Mouse (Mus musculus): ENCODE data around the gene N4bp1. TPM values are rescaled to one million over a fixed set of nuclear protein-coding genes. Genes with fewer than 3 reads are reported as not detected.

N4bp1 gene
- polyA plus RNA-seq, 1 experiment from 2014 or later: 9.7 TPM

DNA sequence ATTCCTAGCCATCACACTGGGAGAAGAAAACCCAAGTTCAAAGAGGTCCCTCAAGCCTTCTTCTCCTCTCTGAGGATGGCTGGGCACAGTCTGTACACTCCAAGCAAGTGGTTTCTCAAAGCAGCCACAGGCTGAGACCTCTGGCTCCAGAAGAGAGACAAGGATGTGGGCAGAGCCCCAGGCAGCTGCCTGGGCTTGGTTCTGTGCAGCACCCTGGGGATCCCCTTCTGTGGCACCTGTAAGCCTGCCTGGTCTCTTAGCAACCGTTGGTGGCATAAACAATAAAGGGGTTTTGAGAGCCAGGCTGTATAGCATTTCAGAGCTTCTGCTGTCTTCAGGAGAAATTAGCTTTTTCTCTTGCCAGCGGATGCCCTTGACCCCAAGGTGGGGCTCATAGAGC, 87.4 kb downstream of the N4bp1 start:
- H3K4me1 ChIP-seq: no peaks in the 10 kb centered on the region
- H3K27me3 ChIP-seq (ENCODE audit: low read depth, poor library complexity, severe bottlenecking): no peaks in the 10 kb centered on the region
- H3K4me3 ChIP-seq: no peak overlapping the region
- H3K9me3 ChIP-seq (replicated peaks): no peaks in the 10 kb centered on the region
- no peak overlapping the region for H3K27ac ChIP-seq (replicated peaks)
- WGBS: 87% methylated on average over 2 of the region's 2 CpGs
- H3K36me3 ChIP-seq: no peaks in the 10 kb centered on the region
- no peak for DNase-seq (ENCODE audit: low spot score)

DNA sequence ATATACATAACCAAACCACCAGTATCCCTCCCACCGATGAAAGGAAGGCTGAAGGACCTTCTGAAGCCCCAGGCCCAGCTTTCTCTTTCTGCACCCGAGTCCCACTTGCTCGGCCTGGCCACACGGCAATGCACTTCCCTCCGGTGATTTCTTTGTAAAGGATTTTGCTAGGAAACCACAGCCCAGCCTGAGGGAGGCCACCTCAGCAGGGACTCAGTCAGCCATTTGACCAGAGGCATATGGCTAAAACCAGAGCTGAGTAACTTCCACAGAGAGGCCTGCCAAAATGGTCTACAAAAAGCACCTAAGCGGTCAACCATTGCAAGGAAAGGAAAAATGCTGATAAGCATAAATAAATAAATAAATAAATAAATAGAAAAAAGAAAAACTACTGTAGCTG, 90.3 kb downstream of the N4bp1 start:
- 46% methylated on average over 6 of the region's 6 CpGs for WGBS
- H3K27me3 ChIP-seq (ENCODE audit: low read depth, poor library complexity, severe bottlenecking): no peaks in the 10 kb centered on the region
- H3K36me3 ChIP-seq: no peaks in the 10 kb centered on the region
- H3K9me3 ChIP-seq (replicated peaks): no peaks in the 10 kb centered on the region
- no peak overlapping the region for H3K4me3 ChIP-seq
- no peak for DNase-seq (ENCODE audit: low spot score)
- no peak overlapping the region for H3K27ac ChIP-seq (replicated peaks)
- peaks cover 17% of the 10 kb centered on the region for H3K4me1 ChIP-seq

GRCm38 (mm10) chr8:86791542-86791941, 93.5 kb downstream of the N4bp1 start:
- Histone ChIP-seq H3K4me1 (peaks cover 25% of the 10 kb centered on the region), H3K36me3 (no peaks in the 10 kb centered on the region), H3K27me3 (ENCODE audit: low read depth, poor library complexity, severe bottlenecking) (no peaks in the 10 kb centered on the region), H3K4me3 (no peak overlapping the region), H3K27ac (replicated peaks) (no peak overlapping the region), H3K9me3 (replicated peaks) (no peaks in the 10 kb centered on the region)
- 68% methylated on average over 6 of the region's 6 CpGs for WGBS
- no peak for DNase-seq (ENCODE audit: low spot score)

GRCm38 (mm10) chr8:86789576-86789975, 95.5 kb downstream of the N4bp1 start:
- Histone ChIP-seq H3K27ac (replicated peaks) (no peak overlapping the region), H3K9me3 (replicated peaks) (no peaks in the 10 kb centered on the region), H3K4me1 (peaks cover 25% of the 10 kb centered on the region), H3K27me3 (ENCODE audit: low read depth, poor library complexity, severe bottlenecking) (no peaks in the 10 kb centered on the region), H3K36me3 (no peaks in the 10 kb centered on the region), H3K4me3 (no peak overlapping the region)
- no peak for DNase-seq (ENCODE audit: low spot score)
- WGBS: 97% methylated on average over 1 of the region's 1 CpGs

DNA sequence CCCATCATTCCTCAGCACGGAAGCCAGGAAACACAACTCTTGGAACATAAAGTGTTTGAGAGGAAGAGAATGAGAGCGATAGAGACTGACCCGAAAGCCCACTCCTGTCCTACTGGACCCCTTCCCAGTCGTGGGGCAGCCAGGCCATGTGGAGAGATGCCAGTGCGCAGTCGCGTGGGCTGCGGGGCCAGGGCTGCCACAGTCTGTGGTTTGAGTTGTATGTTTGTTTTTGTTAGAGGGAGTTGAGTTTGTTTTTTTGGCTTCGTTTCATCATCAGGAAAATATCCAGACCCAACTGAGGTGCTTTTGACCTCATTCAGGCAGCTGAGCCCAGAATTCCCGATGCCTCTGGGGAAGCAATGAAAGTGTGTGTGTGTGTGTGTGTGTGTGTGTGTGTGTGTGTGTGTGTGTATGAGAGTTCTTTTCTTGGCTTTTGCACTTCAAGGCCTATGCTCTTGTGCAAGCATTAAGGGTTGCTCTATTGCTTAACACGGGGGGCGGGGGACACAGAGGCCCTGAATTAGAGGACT, 97.1 kb downstream of the N4bp1 start:
- 84% methylated on average over 12 of the region's 12 CpGs for WGBS
- Histone ChIP-seq H3K4me3 (no peak overlapping the region), H3K27me3 (ENCODE audit: low read depth, poor library complexity, severe bottlenecking) (no peaks in the 10 kb centered on the region), H3K36me3 (no peaks in the 10 kb centered on the region), H3K4me1 (peaks cover 25% of the 10 kb centered on the region), H3K27ac (replicated peaks) (no peak overlapping the region), H3K9me3 (replicated peaks) (no peaks in the 10 kb centered on the region)
- DNase-seq (ENCODE audit: low spot score): no peak

- Histone ChIP-seq H3K4me1 (peaks cover 20% of the 10 kb centered on the region), H3K36me3 (no peaks in the 10 kb centered on the region), H3K27me3 (ENCODE audit: low read depth, poor library complexity, severe bottlenecking) (no peaks in the 10 kb centered on the region), H3K9me3 (replicated peaks) (no peaks in the 10 kb centered on the region), H3K4me3 (no peak overlapping the region), H3K27ac (replicated peaks) (no peak overlapping the region)
- DNase-seq (ENCODE audit: low spot score): no peak
- WGBS: 59% methylated on average over 5 of the region's 5 CpGs
These were observed 98.6 kb downstream of the N4bp1 start for GRCm38 (mm10) chr8:86786498-86786897.

- no peaks in the 10 kb centered on the region for H3K36me3 ChIP-seq
- no peaks in the 10 kb centered on the region for H3K4me1 ChIP-seq
- H3K4me3 ChIP-seq: no peak overlapping the region
- WGBS: 94% methylated on average over 8 of the region's 8 CpGs
- no peaks in the 10 kb centered on the region for H3K9me3 ChIP-seq (replicated peaks)
- no peaks in the 10 kb centered on the region for H3K27me3 ChIP-seq (ENCODE audit: low read depth, poor library complexity, severe bottlenecking)
- DNase-seq (ENCODE audit: low spot score): no peak
- no peak overlapping the region for H3K27ac ChIP-seq (replicated peaks)
These were observed 104.0 kb downstream of the N4bp1 start for GRCm38 (mm10) chr8:86781094-86781493.

GRCm38 (mm10) chr8:86779207-86779606, 105.9 kb downstream of the N4bp1 start:
- no peak overlapping the region for H3K4me3 ChIP-seq
- no peak overlapping the region for H3K27ac ChIP-seq (replicated peaks)
- H3K36me3 ChIP-seq: no peaks in the 10 kb centered on the region
- no peak for DNase-seq (ENCODE audit: low spot score)
- WGBS: 85% methylated on average over 8 of the region's 8 CpGs
- no peaks in the 10 kb centered on the region for H3K27me3 ChIP-seq (ENCODE audit: low read depth, poor library complexity, severe bottlenecking)
- H3K4me1 ChIP-seq: no peaks in the 10 kb centered on the region
- no peaks in the 10 kb centered on the region for H3K9me3 ChIP-seq (replicated peaks)

DNA sequence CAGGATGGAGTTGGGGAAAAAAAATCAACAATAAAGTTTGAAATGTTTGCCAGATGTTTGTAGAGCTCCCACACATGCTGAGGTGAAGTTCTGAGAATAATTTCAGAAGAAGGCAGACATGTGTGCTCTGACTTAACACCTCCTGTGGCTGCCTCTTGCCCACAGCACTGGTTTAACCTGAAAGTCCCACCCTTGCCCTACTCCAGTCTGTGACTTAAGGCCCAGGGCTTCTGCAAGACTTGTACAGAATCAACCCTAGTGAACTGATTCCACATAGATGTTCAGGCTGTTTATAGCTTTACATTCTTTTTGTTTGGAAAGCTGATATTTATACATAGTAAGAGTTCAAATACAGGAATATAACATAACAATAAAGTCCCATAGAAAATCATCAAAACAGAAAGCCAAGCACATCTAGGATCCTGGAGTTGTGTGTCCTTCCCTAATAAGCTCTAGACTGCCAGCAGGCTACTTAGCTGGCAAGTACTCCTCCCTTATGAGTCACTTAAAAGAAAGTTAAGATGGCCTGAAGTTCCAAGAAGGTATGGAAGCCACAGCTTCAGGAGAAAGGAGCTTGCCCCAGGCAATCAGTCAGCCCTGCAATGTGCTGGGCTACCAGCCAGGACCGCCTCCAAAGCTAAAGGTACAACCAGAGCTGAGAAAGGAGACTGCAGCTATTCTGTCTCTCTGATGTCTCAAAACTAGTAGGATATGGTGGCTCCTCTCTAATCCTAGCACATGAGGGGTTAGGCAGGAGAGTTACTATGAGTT, 114.9 kb downstream of the N4bp1 start:
- no peak overlapping the region for H3K4me3 ChIP-seq
- no peaks in the 10 kb centered on the region for H3K4me1 ChIP-seq
- WGBS: 76% methylated on average over 1 of the region's 1 CpGs
- no peak overlapping the region for H3K27ac ChIP-seq (replicated peaks)
- no peak for DNase-seq (ENCODE audit: low spot score)
- no peaks in the 10 kb centered on the region for H3K9me3 ChIP-seq (replicated peaks)
- no peaks in the 10 kb centered on the region for H3K27me3 ChIP-seq (ENCODE audit: low read depth, poor library complexity, severe bottlenecking)
- H3K36me3 ChIP-seq: no peaks in the 10 kb centered on the region

DNA sequence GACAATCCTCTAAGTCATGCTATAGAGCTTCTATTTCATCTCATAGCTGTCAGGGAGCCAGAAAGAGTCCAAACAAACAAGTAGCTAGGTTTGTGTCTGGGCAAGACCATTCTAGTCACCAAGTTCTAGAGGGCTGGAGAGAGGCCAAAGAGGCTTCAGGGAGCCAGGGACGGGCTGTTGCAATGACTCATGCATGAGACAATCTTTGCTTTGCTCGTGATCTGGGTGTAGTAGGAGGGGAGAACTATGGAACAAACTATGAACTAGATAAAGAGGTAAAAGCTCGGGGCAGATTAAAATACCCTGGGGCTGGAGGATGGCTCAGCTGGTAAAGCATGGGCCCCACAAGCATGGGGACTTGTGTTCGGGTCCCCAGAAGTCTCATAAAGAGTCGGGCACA, 116.6 kb downstream of the N4bp1 start:
- Histone ChIP-seq H3K4me1 (no peaks in the 10 kb centered on the region), H3K4me3 (no peak overlapping the region), H3K9me3 (replicated peaks) (no peaks in the 10 kb centered on the region), H3K27me3 (ENCODE audit: low read depth, poor library complexity, severe bottlenecking) (no peaks in the 10 kb centered on the region), H3K36me3 (no peaks in the 10 kb centered on the region), H3K27ac (replicated peaks) (no peak overlapping the region)
- WGBS: 80% methylated on average over 5 of the region's 5 CpGs
- DNase-seq (ENCODE audit: low spot score): no peak

GRCm38 (mm10) chr8:86766548-86767211, 118.4 kb downstream of the N4bp1 start:
- no peak for DNase-seq (ENCODE audit: low spot score)
- H3K36me3 ChIP-seq: no peaks in the 10 kb centered on the region
- no peak overlapping the region for H3K27ac ChIP-seq (replicated peaks)
- 89% methylated on average over 9 of the region's 9 CpGs for WGBS
- H3K9me3 ChIP-seq (replicated peaks): no peaks in the 10 kb centered on the region
- no peak overlapping the region for H3K4me3 ChIP-seq
- no peaks in the 10 kb centered on the region for H3K4me1 ChIP-seq
- H3K27me3 ChIP-seq (ENCODE audit: low read depth, poor library complexity, severe bottlenecking): 0 out of 2 replicates have a peak, but pooled peaks cover 5% of the 10 kb centered on the region

GRCm38 (mm10) chr8:86765669-86766068, 119.4 kb downstream of the N4bp1 start:
- Histone ChIP-seq H3K36me3 (no peaks in the 10 kb centered on the region), H3K4me3 (no peak overlapping the region), H3K27me3 (ENCODE audit: low read depth, poor library complexity, severe bottlenecking) (0 out of 2 replicates have a peak, but pooled peaks cover 5% of the 10 kb centered on the region), H3K4me1 (no peaks in the 10 kb centered on the region), H3K27ac (replicated peaks) (no peak overlapping the region), H3K9me3 (replicated peaks) (no peaks in the 10 kb centered on the region)
- no peak for DNase-seq (ENCODE audit: low spot score)
- WGBS: 95% methylated on average over 8 of the region's 8 CpGs

- 91% methylated on average over 10 of the region's 10 CpGs for WGBS
- no peaks in the 10 kb centered on the region for H3K4me1 ChIP-seq
- no peak for DNase-seq (ENCODE audit: low spot score)
- H3K36me3 ChIP-seq: no peaks in the 10 kb centered on the region
- H3K4me3 ChIP-seq: no peak overlapping the region
- no peak overlapping the region for H3K27ac ChIP-seq (replicated peaks)
- H3K9me3 ChIP-seq (replicated peaks): no peaks in the 10 kb centered on the region
- H3K27me3 ChIP-seq (ENCODE audit: low read depth, poor library complexity, severe bottlenecking): 0 out of 2 replicates have a peak, but pooled peaks cover 5% of the 10 kb centered on the region
These were observed 119.9 kb downstream of the N4bp1 start for GRCm38 (mm10) chr8:86765155-86765554.
